Mouse (Mus musculus): Measurements from ENCODE around the gene Iqcd. TPM values are rescaled to one million over a fixed set of nuclear protein-coding genes. Genes with fewer than 3 reads are reported as not detected.
A peak's percentile ranks its signal among the peaks of the same experiment; 100 is the strongest.

Gene Iqcd
- polyA plus RNA-seq, 1 experiment = 1.2 TPM

- no peak for TF ChIP-seq POLR2A (IDR thresholded peaks at IDR 0.05; ENCODE audit: borderline replicate concordance, low read depth, low read length)
- no peak for TF ChIP-seq CTCF (IDR thresholded peaks at IDR 0.05; ENCODE audit: low read depth, low read length)
- Histone ChIP-seq H3K4me3 (ENCODE audit: insufficient read depth, low read length) (no peak overlapping the region), H3K4me1 (ENCODE audit: control insufficient read depth, insufficient read depth, low read length) (no peaks in the 10 kb centered on the region), H3K27ac (ENCODE audit: insufficient read depth, low read depth, low read length) (no peak overlapping the region)
Measured at GRCm38 (mm10) chr5:120594485-120594884, 5.7 kb downstream of the Iqcd start.

- no peaks in the 10 kb centered on the region for H3K4me1 ChIP-seq (ENCODE audit: control insufficient read depth, insufficient read depth, low read length)
- TF ChIP-seq CTCF (IDR thresholded peaks at IDR 0.05; ENCODE audit: low read depth, low read length) = no peak
- TF ChIP-seq POLR2A (IDR thresholded peaks at IDR 0.05; ENCODE audit: borderline replicate concordance, low read depth, low read length) = no peak
- H3K4me3 ChIP-seq (ENCODE audit: insufficient read depth, low read length) = no peak overlapping the region
- no peak overlapping the region for H3K27ac ChIP-seq (ENCODE audit: insufficient read depth, low read depth, low read length)
Measured at GRCm38 (mm10) chr5:120599625-120600024, 10.8 kb downstream of the Iqcd start.

GRCm38 (mm10) chr5:120600946-120601668, 12.3 kb downstream of the Iqcd start:
- Histone ChIP-seq H3K4me3 (ENCODE audit: insufficient read depth, low read length) (no peak overlapping the region), H3K4me1 (ENCODE audit: control insufficient read depth, insufficient read depth, low read length) (0 out of 2 replicates have a peak, but pooled peaks cover 3% of the 10 kb centered on the region), H3K27ac (ENCODE audit: insufficient read depth, low read depth, low read length) (no peak overlapping the region)
- TF ChIP-seq POLR2A (IDR thresholded peaks at IDR 0.05; ENCODE audit: borderline replicate concordance, low read depth, low read length) = no peak
- TF ChIP-seq CTCF (IDR thresholded peaks at IDR 0.05; ENCODE audit: low read depth, low read length) = peak; percentile 63

GRCm38 (mm10) chr5:120602210-120602609, 13.4 kb downstream of the Iqcd start:
- Histone ChIP-seq H3K4me1 (ENCODE audit: control insufficient read depth, insufficient read depth, low read length) (0 out of 2 replicates have a peak, but pooled peaks cover 3% of the 10 kb centered on the region), H3K4me3 (ENCODE audit: insufficient read depth, low read length) (no peak overlapping the region), H3K27ac (ENCODE audit: insufficient read depth, low read depth, low read length) (no peak overlapping the region)
- TF ChIP-seq POLR2A (IDR thresholded peaks at IDR 0.05; ENCODE audit: borderline replicate concordance, low read depth, low read length) (no peak), CTCF (IDR thresholded peaks at IDR 0.05; ENCODE audit: low read depth, low read length) (no peak)

- TF ChIP-seq POLR2A (IDR thresholded peaks at IDR 0.05; ENCODE audit: borderline replicate concordance, low read depth, low read length) (no peak), CTCF (IDR thresholded peaks at IDR 0.05; ENCODE audit: low read depth, low read length) (no peak)
- H3K27ac ChIP-seq (ENCODE audit: insufficient read depth, low read depth, low read length) = no peak overlapping the region
- no peak overlapping the region for H3K4me3 ChIP-seq (ENCODE audit: insufficient read depth, low read length)
- 0 out of 2 replicates have a peak, but pooled peaks cover 3% of the 10 kb centered on the region for H3K4me1 ChIP-seq (ENCODE audit: control insufficient read depth, insufficient read depth, low read length)
Measured at GRCm38 (mm10) chr5:120603515-120603914, 14.7 kb downstream of the Iqcd start.

- TF ChIP-seq CTCF (IDR thresholded peaks at IDR 0.05; ENCODE audit: low read depth, low read length) (peak; percentile 78), POLR2A (IDR thresholded peaks at IDR 0.05; ENCODE audit: borderline replicate concordance, low read depth, low read length) (no peak)
- Histone ChIP-seq H3K27ac (ENCODE audit: insufficient read depth, low read depth, low read length) (no peak overlapping the region; the same call in 1 of the 2 replicates), H3K4me1 (ENCODE audit: control insufficient read depth, insufficient read depth, low read length) (peaks cover 3% of the 10 kb centered on the region), H3K4me3 (ENCODE audit: insufficient read depth, low read length) (peak overlapping the region; percentile 42; the same call in 1 of the 2 replicates)
Measured at GRCm38 (mm10) chr5:120604839-120605238, 16.0 kb downstream of the Iqcd start.

- TF ChIP-seq CTCF (IDR thresholded peaks at IDR 0.05; ENCODE audit: low read depth, low read length) (no peak; the same call in 1 of the 2 replicates), POLR2A (IDR thresholded peaks at IDR 0.05; ENCODE audit: borderline replicate concordance, low read depth, low read length) (0 out of 2 replicates have a peak, but pooled peaks have one; percentile 9)
- Histone ChIP-seq H3K4me3 (ENCODE audit: insufficient read depth, low read length) (peak overlapping the region; percentile 42), H3K4me1 (ENCODE audit: control insufficient read depth, insufficient read depth, low read length) (peaks cover 8% of the 10 kb centered on the region), H3K27ac (ENCODE audit: insufficient read depth, low read depth, low read length) (no peak overlapping the region; the same call in 1 of the 2 replicates)
Measured at GRCm38 (mm10) chr5:120605241-120605661, 16.4 kb downstream of the Iqcd start.

- Histone ChIP-seq H3K27ac (ENCODE audit: insufficient read depth, low read depth, low read length) (no peak overlapping the region), H3K4me1 (ENCODE audit: control insufficient read depth, insufficient read depth, low read length) (peaks cover 8% of the 10 kb centered on the region), H3K4me3 (ENCODE audit: insufficient read depth, low read length) (no peak overlapping the region)
- TF ChIP-seq POLR2A (IDR thresholded peaks at IDR 0.05; ENCODE audit: borderline replicate concordance, low read depth, low read length) = no peak
- TF ChIP-seq CTCF (IDR thresholded peaks at IDR 0.05; ENCODE audit: low read depth, low read length) = peak; percentile 73
Measured at GRCm38 (mm10) chr5:120605688-120606087, 16.9 kb downstream of the Iqcd start.

- Histone ChIP-seq H3K27ac (ENCODE audit: insufficient read depth, low read depth, low read length) (no peak overlapping the region), H3K4me3 (ENCODE audit: insufficient read depth, low read length) (no peak overlapping the region), H3K4me1 (ENCODE audit: control insufficient read depth, insufficient read depth, low read length) (peaks cover 15% of the 10 kb centered on the region)
- TF ChIP-seq CTCF (IDR thresholded peaks at IDR 0.05; ENCODE audit: low read depth, low read length) = no peak
- TF ChIP-seq POLR2A (IDR thresholded peaks at IDR 0.05; ENCODE audit: borderline replicate concordance, low read depth, low read length) = no peak
Measured at GRCm38 (mm10) chr5:120606590-120607200, 17.9 kb downstream of the Iqcd start.

- no peak overlapping the region for H3K27ac ChIP-seq (ENCODE audit: insufficient read depth, low read depth, low read length)
- TF ChIP-seq CTCF (IDR thresholded peaks at IDR 0.05; ENCODE audit: low read depth, low read length) (no peak), POLR2A (IDR thresholded peaks at IDR 0.05; ENCODE audit: borderline replicate concordance, low read depth, low read length) (no peak)
- H3K4me3 ChIP-seq (ENCODE audit: insufficient read depth, low read length) = no peak overlapping the region
- H3K4me1 ChIP-seq (ENCODE audit: control insufficient read depth, insufficient read depth, low read length) = peaks cover 15% of the 10 kb centered on the region
Measured at GRCm38 (mm10) chr5:120607335-120607734, 18.5 kb downstream of the Iqcd start.
